Mouse (Mus musculus): ENCODE data around the gene Dok7.

- peak; percentile 74 for TF ChIP-seq POLR2A (IDR thresholded peaks at IDR 0.05; ENCODE audit: control insufficient read depth, extremely low read depth, insufficient read depth, low read length, poor library complexity)
- TF ChIP-seq CTCF (IDR thresholded peaks at IDR 0.05; ENCODE audit: borderline replicate concordance, control insufficient read depth, extremely low read depth, insufficient read depth, low read length, poor library complexity), result peak; percentile 41; the same call in 1 of the 2 replicates
Measured at GRCm38 (mm10) chr5:35104960-35105921, 48.7 kb downstream of the Dok7 start, which contains the start of gene Lrpap1.

Data from thymus, adult 2 months (tissue).